In genomic region chr16:20590680-20591038, GRCm38 (mm10) we compare ENCODE assay signal across 9 mouse cellular contexts. TPM values are rescaled to one million over a fixed set of nuclear protein-coding genes. Genes with fewer than 3 reads are reported as not detected.
DNase-seq lines count a peak whose midpoint lies in the region; ATAC-seq lines count a peak whose summit lies in the region.
"Had no signal": no experiment of that assay in that cellular context is flagged by ENCODE, and none has a peak within 500 bp of the region (broad histone marks: within the 10 kb centered on the region; RNA-seq: fewer than 3 reads in every experiment).

No protein-coding gene starts in this region.

- 0 out of 2 replicates have a peak overlapping the region, but pooled peaks have one; percentile 10 for H3K9ac ChIP-seq in heart, embryonic 15.5 days
- H3K9ac ChIP-seq in embryonic facial prominence, embryonic 14.5 days (ENCODE audit: low read depth, low read length) = no peak overlapping the region
- no peak overlapping the region for H3K9ac ChIP-seq in kidney, embryonic 16.5 days (replicated peaks; ENCODE audit: low read length)
- peak overlapping the region; percentile 76 for H3K9ac ChIP-seq in midbrain, embryonic 16.5 days (ENCODE audit: low read depth, low read length)

- H3K27me3 ChIP-seq in heart, embryonic 15.5 days = peaks cover 71% of the 10 kb centered on the region
- H3K27me3 ChIP-seq in embryonic facial prominence, embryonic 14.5 days (replicated peaks; ENCODE audit: control insufficient read depth, insufficient read depth, low read length) = peaks cover 63% of the 10 kb centered on the region
- H3K27me3 ChIP-seq in kidney, embryonic 16.5 days (ENCODE audit: insufficient read depth, low read length) = peaks cover 49% of the 10 kb centered on the region
- peaks cover 23% of the 10 kb centered on the region for H3K27me3 ChIP-seq in midbrain, embryonic 16.5 days (ENCODE audit: control insufficient read depth, insufficient read depth, low read depth, low read length)

- H3K4me1 ChIP-seq in heart, embryonic 15.5 days (replicated peaks) = peaks cover 22% of the 10 kb centered on the region
- no peaks in the 10 kb centered on the region for H3K4me1 ChIP-seq in embryonic facial prominence, embryonic 14.5 days (ENCODE audit: control insufficient read depth, insufficient read depth, low read length)
- peaks cover 19% of the 10 kb centered on the region for H3K4me1 ChIP-seq in kidney, embryonic 16.5 days (ENCODE audit: insufficient read depth, low read length)
- H3K4me1 ChIP-seq in midbrain, embryonic 16.5 days (ENCODE audit: control insufficient read depth, insufficient read depth, low read length) = peaks cover 9% of the 10 kb centered on the region; the same call in 1 of the 2 replicates

- DNase-seq in heart, postnatal 10 days = no peak
- no peak for DNase-seq in embryonic facial prominence, embryonic 14.5 days (ENCODE audit: low spot score)
- DNase-seq in embryo, embryonic 10.5 days (ENCODE audit: low spot score) = no peak
- no peak for DNase-seq in cerebellum, postnatal 25 days
- DNase-seq in ovary, postnatal 10 days (ENCODE audit: low spot score) = no peak

- peak overlapping the region; percentile 46 for H3K4me3 ChIP-seq in heart, embryonic 15.5 days
- peak overlapping the region; percentile 54 for H3K4me3 ChIP-seq in embryonic facial prominence, embryonic 14.5 days (ENCODE audit: low read depth, low read length)
- H3K4me3 ChIP-seq in kidney, embryonic 16.5 days (ENCODE audit: low read length) = peak overlapping the region; percentile 48
- peak overlapping the region; percentile 57 for H3K4me3 ChIP-seq in midbrain, embryonic 16.5 days (ENCODE audit: low read depth, low read length)

- no peak for ATAC-seq in heart, embryonic 15.5 days (replicated peaks; ENCODE audit: insufficient number of reproducible peaks, insufficient read depth, low FRiP score, low read depth)
- ATAC-seq in embryonic facial prominence, embryonic 14.5 days (ENCODE audit: low read depth) = peak; percentile 16; the same call in 1 of the 2 replicates
- ATAC-seq in kidney, embryonic 16.5 days (ENCODE audit: low FRiP score, low TSS enrichment) = peak; percentile 53
- ATAC-seq in midbrain, embryonic 16.5 days = peak; percentile 4

- H3K9me3 ChIP-seq in heart, embryonic 15.5 days (replicated peaks) = no peaks in the 10 kb centered on the region
- no peaks in the 10 kb centered on the region for H3K9me3 ChIP-seq in embryonic facial prominence, embryonic 14.5 days (ENCODE audit: control insufficient read depth, low read length)
- H3K9me3 ChIP-seq in kidney, embryonic 16.5 days (ENCODE audit: low read length) = no peaks in the 10 kb centered on the region
- no peaks in the 10 kb centered on the region for H3K9me3 ChIP-seq in midbrain, embryonic 16.5 days (replicated peaks; ENCODE audit: control insufficient read depth, low read length, poor library complexity, severe bottlenecking)

- WGBS in heart, embryonic 15.5 days = 4% methylated on average over 17 of the region's 17 CpGs
- 2% methylated on average over 16 of the region's 17 CpGs for WGBS in embryonic facial prominence, embryonic 14.5 days
- 5% methylated on average over 17 of the region's 17 CpGs for WGBS in kidney, embryonic 16.5 days
- 2% methylated on average over 17 of the region's 17 CpGs for WGBS in midbrain, embryonic 16.5 days

- no peak overlapping the region for H3K27ac ChIP-seq in heart, embryonic 15.5 days
- no peak overlapping the region for H3K27ac ChIP-seq in embryonic facial prominence, embryonic 14.5 days (replicated peaks; ENCODE audit: low read depth, low read length)
- no peak overlapping the region for H3K27ac ChIP-seq in kidney, embryonic 16.5 days (ENCODE audit: low read length)
- 0 out of 2 replicates have a peak overlapping the region, but pooled peaks have one; percentile 68 for H3K27ac ChIP-seq in midbrain, embryonic 16.5 days (ENCODE audit: low read length)

- no peaks in the 10 kb centered on the region for H3K36me3 ChIP-seq in heart, embryonic 15.5 days
- no peaks in the 10 kb centered on the region for H3K36me3 ChIP-seq in embryonic facial prominence, embryonic 14.5 days (ENCODE audit: control insufficient read depth, insufficient read depth, low read length)
- no peaks in the 10 kb centered on the region for H3K36me3 ChIP-seq in kidney, embryonic 16.5 days (ENCODE audit: insufficient read depth, low read length)
- H3K36me3 ChIP-seq in midbrain, embryonic 16.5 days (ENCODE audit: control insufficient read depth, insufficient read depth, low read length) = no peaks in the 10 kb centered on the region

- intact Hi-C loops in heart, postnatal 10 days (cut with DNase I) = no loop called here

- peak overlapping the region; percentile 78 for H3K4me2 ChIP-seq in heart, embryonic 15.5 days
- H3K4me2 ChIP-seq in embryonic facial prominence, embryonic 14.5 days (ENCODE audit: low read depth, low read length) = peak overlapping the region; percentile 79
- H3K4me2 ChIP-seq in kidney, embryonic 16.5 days (replicated peaks; ENCODE audit: low read depth, low read length) = peak overlapping the region; percentile 92
- peak overlapping the region; percentile 75 for H3K4me2 ChIP-seq in midbrain, embryonic 16.5 days (ENCODE audit: low read length)

RNA-seq across cellular contexts. Expression of gene Vwa5b2, which starts 1.4 kb away (rescaled TPM):
- polyA plus RNA-seq in heart, embryonic 15.5 days (2015; fragmentation: Nextera tagmentation; extraction: Ambion mirVana) = 0.09 and 0.80 TPM in 2 replicates
- total RNA-seq in heart, postnatal 10 days (2021) = 1 to 10 TPM in 1 of 2 experiments, under 1 TPM in 1; 0.30 to 1.0 TPM
- polyA plus RNA-seq in embryonic facial prominence, embryonic 14.5 days (2014; fragmentation: Nextera tagmentation; extraction: Ambion mirVana) = 2.2 and 3.1 TPM in 2 replicates
- 0.69 and 2.0 TPM in 2 replicates for polyA plus RNA-seq in kidney, embryonic 16.5 days (2015; fragmentation: Nextera tagmentation; extraction: Ambion mirVana)
- 19.8 and 26.7 TPM in 2 replicates for polyA plus RNA-seq in midbrain, embryonic 16.5 days (2015; fragmentation: Nextera tagmentation; extraction: Ambion mirVana)

RNA-seq across cellular contexts. Expression of gene Eef1akmt4, which starts 20.7 kb away (rescaled TPM):
- 13.4 and 17.6 TPM in 2 replicates for polyA plus RNA-seq in heart, embryonic 15.5 days (2015; fragmentation: Nextera tagmentation; extraction: Ambion mirVana)
- total RNA-seq in heart, postnatal 10 days (2021) = 1 to 10 TPM; 5.1 to 5.3 TPM
- 33.1 and 36.3 TPM in 2 replicates for polyA plus RNA-seq in embryonic facial prominence, embryonic 14.5 days (2014; fragmentation: Nextera tagmentation; extraction: Ambion mirVana)
- polyA plus RNA-seq in kidney, embryonic 16.5 days (2015; fragmentation: Nextera tagmentation; extraction: Ambion mirVana) = 33.3 and 37.4 TPM in 2 replicates
- 7.8 and 7.9 TPM in 2 replicates for polyA plus RNA-seq in midbrain, embryonic 16.5 days (2015; fragmentation: Nextera tagmentation; extraction: Ambion mirVana)

RNA-seq across cellular contexts. Expression of gene Gm49333, which starts 20.8 kb away (rescaled TPM):
- not detected in 2 replicates for polyA plus RNA-seq in heart, embryonic 15.5 days (2015; fragmentation: Nextera tagmentation; extraction: Ambion mirVana)
- total RNA-seq in heart, postnatal 10 days (2021) = under 1 TPM in 1 of 2 experiments, not detected in 1; 0.20 TPM
- 0.70 TPM in 1 of 2 replicates, not detected in the other for polyA plus RNA-seq in embryonic facial prominence, embryonic 14.5 days (2014; fragmentation: Nextera tagmentation; extraction: Ambion mirVana)
- polyA plus RNA-seq in kidney, embryonic 16.5 days (2015; fragmentation: Nextera tagmentation; extraction: Ambion mirVana) = not detected in 2 replicates
- not detected in 2 replicates for polyA plus RNA-seq in midbrain, embryonic 16.5 days (2015; fragmentation: Nextera tagmentation; extraction: Ambion mirVana)
- polyA plus RNA-seq: brain, embryonic 14.5 days had no signal

RNA-seq across cellular contexts. Expression of gene Alg3, which starts 20.9 kb away (rescaled TPM):
- 23.6 and 30.7 TPM in 2 replicates for polyA plus RNA-seq in heart, embryonic 15.5 days (2015; fragmentation: Nextera tagmentation; extraction: Ambion mirVana)
- total RNA-seq in heart, postnatal 10 days (2021) = 10 to 100 TPM; 11.3 to 11.8 TPM
- polyA plus RNA-seq in embryonic facial prominence, embryonic 14.5 days (2014; fragmentation: Nextera tagmentation; extraction: Ambion mirVana) = 40.2 and 40.6 TPM in 2 replicates
- 44.7 and 49.5 TPM in 2 replicates for polyA plus RNA-seq in kidney, embryonic 16.5 days (2015; fragmentation: Nextera tagmentation; extraction: Ambion mirVana)
- polyA plus RNA-seq in midbrain, embryonic 16.5 days (2015; fragmentation: Nextera tagmentation; extraction: Ambion mirVana) = 39.6 and 41.6 TPM in 2 replicates

RNA-seq across cellular contexts. Expression of gene Camk2n2, which starts 30.4 kb away (rescaled TPM):
- polyA plus RNA-seq in heart, embryonic 15.5 days (2015; fragmentation: Nextera tagmentation; extraction: Ambion mirVana) = 0.31 and 0.46 TPM in 2 replicates
- total RNA-seq in heart, postnatal 10 days (2021) = 1 to 10 TPM; 1.3 to 1.6 TPM
- 2.1 and 3.0 TPM in 2 replicates for polyA plus RNA-seq in embryonic facial prominence, embryonic 14.5 days (2014; fragmentation: Nextera tagmentation; extraction: Ambion mirVana)
- polyA plus RNA-seq in kidney, embryonic 16.5 days (2015; fragmentation: Nextera tagmentation; extraction: Ambion mirVana) = 0.45 and 0.84 TPM in 2 replicates
- polyA plus RNA-seq in midbrain, embryonic 16.5 days (2015; fragmentation: Nextera tagmentation; extraction: Ambion mirVana) = 34.5 and 40.1 TPM in 2 replicates

Comparison
In these comparisons a context has a peak if more than half of its experiments do, and no peak if none do; other contexts are left out.
1. H3K9ac ChIP-seq: peak in heart, embryonic 15.5 days (single experiment) and midbrain, embryonic 16.5 days (single experiment); none in embryonic facial prominence, embryonic 14.5 days (single experiment) and kidney, embryonic 16.5 days (single experiment).
2. Peak in every context shown above with its lines, with median percentiles within 50 percentile points of each other: H3K4me2 ChIP-seq and H3K4me3 ChIP-seq.